Mouse (Mus musculus) mature B cell (primary cell): ENCODE measurements around the gene Pde11a.
"Not testable (repeated sequence)": the region's sequence is repeated elsewhere in the genome, so short reads cannot be mapped to it uniquely, and the experiment has no call there.

Experiments used
- in situ Hi-C: fragments of 300-500 bp; cut with MboI; formaldehyde crosslinking; loops from 2 replicates; pipeline ENCODE4 v1.14.3; 2019

Gene Pde11a

GRCm38 (mm10) chr2:75991581-75992205 is 346.9 kb downstream of the Pde11a start:
- in situ Hi-C loops = no loop called here

GRCm38 (mm10) chr2:75990885-75991539 is 347.6 kb downstream of the Pde11a start:
- in situ Hi-C loops = no loop called here

- in situ Hi-C loops = no loop called here
These were observed 348.9 kb downstream of the Pde11a start for GRCm38 (mm10) chr2:75989694-75990093.

GRCm38 (mm10) chr2:75988779-75989363 is 349.7 kb downstream of the Pde11a start:
- in situ Hi-C loops = no loop called here

GRCm38 (mm10) chr2:75988378-75988777 is 350.2 kb downstream of the Pde11a start:
- in situ Hi-C loops = no loop called here

- in situ Hi-C loops = no loop called here
These were observed 350.8 kb downstream of the Pde11a start for GRCm38 (mm10) chr2:75987739-75988138.

- in situ Hi-C loops = no loop called here
These were observed 353.4 kb downstream of the Pde11a start for GRCm38 (mm10) chr2:75985124-75985523.

- in situ Hi-C loops = no loop called here
These were observed 354.7 kb downstream of the Pde11a start for GRCm38 (mm10) chr2:75983847-75984246.

- in situ Hi-C loops = no loop called here
These were observed 355.5 kb downstream of the Pde11a start for GRCm38 (mm10) chr2:75983091-75983490.

- in situ Hi-C loops = no loop called here
These were observed 355.9 kb downstream of the Pde11a start for GRCm38 (mm10) chr2:75982626-75983025.

- in situ Hi-C loops = not testable (repeated sequence)
These were observed 357.0 kb downstream of the Pde11a start, which contains the start of gene Ttc30a1 for GRCm38 (mm10) chr2:75981440-75982081. Gene Ttc30a1 (minus strand): TSS chr2:75981967.

GRCm38 (mm10) chr2:75980933-75981439 is 357.6 kb downstream of the Pde11a start:
- in situ Hi-C loops = not testable (repeated sequence)

GRCm38 (mm10) chr2:75977752-75978368 is 360.7 kb downstream of the Pde11a start, which contains the start of gene Ttc30a2:
Gene Ttc30a2 (minus strand): TSS chr2:75978170.
- in situ Hi-C loops = not testable (repeated sequence)

GRCm38 (mm10) chr2:75976070-75976469 is 362.5 kb downstream of the Pde11a start:
- in situ Hi-C loops = not testable (repeated sequence)

GRCm38 (mm10) chr2:75974131-75974530 is 364.4 kb downstream of the Pde11a start:
- in situ Hi-C loops = no loop called here

GRCm38 (mm10) chr2:75964972-75965371 is 373.6 kb downstream of the Pde11a start:
- in situ Hi-C loops = no loop called here

GRCm38 (mm10) chr2:75964512-75964911 is 374.1 kb downstream of the Pde11a start:
- in situ Hi-C loops = no loop called here

GRCm38 (mm10) chr2:75964051-75964450 is 374.5 kb downstream of the Pde11a start:
- in situ Hi-C loops = no loop called here

GRCm38 (mm10) chr2:75963211-75963840 is 375.2 kb downstream of the Pde11a start:
- in situ Hi-C loops = no loop called here

- in situ Hi-C loops = no loop called here
These were observed 377.9 kb downstream of the Pde11a start for GRCm38 (mm10) chr2:75960366-75961330.
